Mouse (Mus musculus) liver, embryonic 13.5 days (tissue): ENCODE results near the gene Slc35f1. TPM values are rescaled to one million over a fixed set of nuclear protein-coding genes. Genes with fewer than 3 reads are reported as not detected.

Source experiments
- ATAC-seq: fragments of 200-750 bp; cut with Nextera tagmentation; 2 replicates; pipeline ENCODE4 v1.8.0; 2017; ENCODE audit warnings: low read depth, mild to moderate bottlenecking, moderate number of reproducible peaks, moderate library complexity
- DNase-seq: peaks from one replicate; pipeline ENCODE4 v3.0.0; 2022
- H3K27ac ChIP-seq: fragments of 300-500 bp; sonication (generic); 2 replicates; pipeline ENCODE4 v1.5.1; 2015; ENCODE audit warnings: moderate library complexity, mild to moderate bottlenecking, inconsistent platforms
- H3K27me3 ChIP-seq: fragments of 300-500 bp; sonication (generic); 2 replicates; pipeline ENCODE4 v1.6.1; 2015; ENCODE audit warnings: mild to moderate bottlenecking, inconsistent platforms
- H3K36me3 ChIP-seq: fragments of 300-500 bp; sonication (generic); 2 replicates; pipeline ENCODE4 v1.6.1; 2015; ENCODE audit warnings: mild to moderate bottlenecking, inconsistent platforms
- H3K4me1 ChIP-seq: fragments of 300-500 bp; sonication (generic); replicated peaks from 2 replicates; pipeline ENCODE4 v1.6.1; 2015; ENCODE audit warnings: inconsistent platforms
- H3K4me2 ChIP-seq: fragments of 300-500 bp; sonication (generic); 2 replicates; pipeline ENCODE4 v1.6.1; 2015; ENCODE audit warnings: inconsistent platforms, mild to moderate bottlenecking, moderate library complexity
- H3K4me3 ChIP-seq: fragments of 300-500 bp; sonication (generic); replicated peaks from 2 replicates; pipeline ENCODE4 v1.5.1; 2015; ENCODE audit warnings: mild to moderate bottlenecking, inconsistent platforms
- H3K9ac ChIP-seq: fragments of 300-500 bp; sonication (generic); 2 replicates; pipeline ENCODE4 v1.6.1; 2015; ENCODE audit warnings: mild to moderate bottlenecking, inconsistent platforms
- H3K9me3 ChIP-seq: fragments of 300-500 bp; sonication (generic); replicated peaks from 2 replicates; pipeline ENCODE4 v1.6.1; 2016; ENCODE audit warnings: inconsistent platforms
- WGBS: fragments of 180-500 bp; shearing (Covaris S2); methylation state at CpG from one replicate; pipeline ENCODE4 v1.1.7; 2015; ENCODE audit not compliant: insufficient replicate concordance; 5-methylcytosine and 5-hydroxymethylcytosine counted together
- polyA plus RNA-seq: library from polyadenylated mRNA; unstranded; fragments of >200 nt; fragmentation: Nextera tagmentation; extraction: Ambion mirVana; gene quantifications from 2 replicates; pipeline ENCODE4 v1.2.1, GENCODE M21; 2015

Gene Slc35f1
- polyA plus RNA-seq: 0.06 and 0.07 TPM in 2 replicates

- WGBS: under 1% methylated on average over 49 of the region's 54 CpGs
- Histone ChIP-seq H3K9me3 (no peaks in the 10 kb centered on the region), H3K9ac (0 out of 2 replicates have a peak within 1 kb of the TSS, but pooled peaks have one; percentile 13), H3K4me2 (peak within 1 kb of the TSS; percentile 73), H3K36me3 (no peaks in the 10 kb centered on the region), H3K27ac (no peak within 1 kb of the TSS), H3K4me1 (no peaks in the 10 kb centered on the region), H3K27me3 (peaks cover 27% of the 10 kb centered on the region), H3K4me3 (peak within 1 kb of the TSS; percentile 50)
- no peak for DNase-seq
- peak; percentile 48; the same call in 1 of the 2 replicates for ATAC-seq
These were observed at the start of gene Slc35f1 for GRCm38 (mm10) chr10:52690334-52690991. Slc35f1 (plus strand) TSS chr10:52690533.

GRCm38 (mm10) chr10:52671234-52671633, 19.1 kb upstream of the Slc35f1 start:
- Histone ChIP-seq H3K9me3 (no peaks in the 10 kb centered on the region), H3K36me3 (no peaks in the 10 kb centered on the region), H3K4me1 (no peaks in the 10 kb centered on the region), H3K9ac (no peak overlapping the region), H3K27me3 (no peaks in the 10 kb centered on the region), H3K27ac (no peak overlapping the region), H3K4me3 (no peak overlapping the region), H3K4me2 (no peak overlapping the region)
- ATAC-seq (no peak), DNase-seq (no peak)

GRCm38 (mm10) chr10:52690992-52691731, 829 bp downstream of the Slc35f1 start:
- DNase-seq: no peak
- Histone ChIP-seq H3K27me3 (peaks cover 27% of the 10 kb centered on the region), H3K4me2 (peak overlapping the region; percentile 73), H3K27ac (no peak overlapping the region), H3K4me3 (peak overlapping the region; percentile 50), H3K9ac (0 out of 2 replicates have a peak overlapping the region, but pooled peaks have one; percentile 13), H3K4me1 (no peaks in the 10 kb centered on the region), H3K36me3 (no peaks in the 10 kb centered on the region), H3K9me3 (no peaks in the 10 kb centered on the region)
- WGBS: 2% methylated on average over 45 of the region's 45 CpGs
- no peak for ATAC-seq

- no peak overlapping the region for H3K4me2 ChIP-seq
- H3K4me3 ChIP-seq: no peak overlapping the region
- ATAC-seq: no peak
These were observed 13.4 kb downstream of the Slc35f1 start for GRCm38 (mm10) chr10:52703688-52704087.

GRCm38 (mm10) chr10:52704101-52705051, 14.0 kb downstream of the Slc35f1 start:
- Histone ChIP-seq H3K9ac (no peak overlapping the region), H3K27ac (no peak overlapping the region), H3K9me3 (no peaks in the 10 kb centered on the region), H3K4me2 (peak overlapping the region; percentile 44), H3K4me3 (peak overlapping the region; percentile 18; the same call in 1 of the 2 replicates), H3K4me1 (no peaks in the 10 kb centered on the region), H3K36me3 (no peaks in the 10 kb centered on the region), H3K27me3 (no peaks in the 10 kb centered on the region)
- WGBS: 9% methylated on average over 30 of the region's 31 CpGs
- ATAC-seq (no peak), DNase-seq (no peak)

More at GRCm38 (mm10) chr10:52703688-52704087, 13.4 kb downstream of the Slc35f1 start:
- H3K9ac ChIP-seq: no peak overlapping the region
- no peaks in the 10 kb centered on the region for H3K36me3 ChIP-seq
- no peaks in the 10 kb centered on the region for H3K4me1 ChIP-seq
- no peaks in the 10 kb centered on the region for H3K27me3 ChIP-seq
- H3K9me3 ChIP-seq: no peaks in the 10 kb centered on the region
- H3K27ac ChIP-seq: no peak overlapping the region
- DNase-seq: no peak

- Histone ChIP-seq H3K9ac (no peak overlapping the region), H3K27me3 (no peaks in the 10 kb centered on the region), H3K36me3 (no peaks in the 10 kb centered on the region), H3K4me3 (no peak overlapping the region), H3K4me1 (no peaks in the 10 kb centered on the region), H3K27ac (no peak overlapping the region), H3K9me3 (no peaks in the 10 kb centered on the region), H3K4me2 (no peak overlapping the region)
- 32% methylated on average over 2 of the region's 2 CpGs for WGBS
- DNase-seq: no peak
- no peak for ATAC-seq
These were observed 19.1 kb downstream of the Slc35f1 start for GRCm38 (mm10) chr10:52709482-52709881.

GRCm38 (mm10) chr10:52712166-52712565, 21.8 kb downstream of the Slc35f1 start:
- H3K9me3 ChIP-seq: no peaks in the 10 kb centered on the region
- H3K4me3 ChIP-seq: no peak overlapping the region
- WGBS: 59% methylated on average over 4 of the region's 4 CpGs
- DNase-seq: no peak
- no peaks in the 10 kb centered on the region for H3K4me1 ChIP-seq
- no peak for ATAC-seq
- H3K9ac ChIP-seq: no peak overlapping the region
- H3K4me2 ChIP-seq: no peak overlapping the region
- H3K27ac ChIP-seq: no peak overlapping the region
- H3K27me3 ChIP-seq: no peaks in the 10 kb centered on the region
- H3K36me3 ChIP-seq: no peaks in the 10 kb centered on the region

GRCm38 (mm10) chr10:52714557-52714956, 24.2 kb downstream of the Slc35f1 start:
- no peak overlapping the region for H3K9ac ChIP-seq
- H3K9me3 ChIP-seq: no peaks in the 10 kb centered on the region
- H3K27me3 ChIP-seq: no peaks in the 10 kb centered on the region
- no peak overlapping the region for H3K4me3 ChIP-seq
- DNase-seq (no peak), ATAC-seq (no peak)
- no peak overlapping the region for H3K27ac ChIP-seq
- H3K4me2 ChIP-seq: no peak overlapping the region
- H3K36me3 ChIP-seq: no peaks in the 10 kb centered on the region
- H3K4me1 ChIP-seq: no peaks in the 10 kb centered on the region
- WGBS: 63% methylated on average over 2 of the region's 2 CpGs

- DNase-seq: no peak
- WGBS: 75% methylated on average over 4 of the region's 4 CpGs
- H3K27ac ChIP-seq: no peak overlapping the region
- no peak for ATAC-seq
- H3K27me3 ChIP-seq: no peaks in the 10 kb centered on the region
- H3K4me3 ChIP-seq: no peak overlapping the region
- no peaks in the 10 kb centered on the region for H3K4me1 ChIP-seq
- H3K9me3 ChIP-seq: no peaks in the 10 kb centered on the region
- H3K36me3 ChIP-seq: no peaks in the 10 kb centered on the region
- H3K9ac ChIP-seq: no peak overlapping the region
- H3K4me2 ChIP-seq: no peak overlapping the region
These were observed 24.8 kb downstream of the Slc35f1 start for GRCm38 (mm10) chr10:52715146-52715545.

GRCm38 (mm10) chr10:52718199-52718917, 28.0 kb downstream of the Slc35f1 start:
- no peaks in the 10 kb centered on the region for H3K36me3 ChIP-seq
- H3K27ac ChIP-seq: no peak overlapping the region
- H3K27me3 ChIP-seq: no peaks in the 10 kb centered on the region
- DNase-seq: no peak
- no peak overlapping the region for H3K9ac ChIP-seq
- H3K9me3 ChIP-seq: no peaks in the 10 kb centered on the region
- 59% methylated on average over 1 of the region's 1 CpGs for WGBS
- ATAC-seq: no peak
- no peak overlapping the region for H3K4me2 ChIP-seq
- no peak overlapping the region for H3K4me3 ChIP-seq
- H3K4me1 ChIP-seq: no peaks in the 10 kb centered on the region
